Mouse (Mus musculus) erythroblast, adult 5-6 weeks (primary cell): ENCODE measurements around the gene Olfr575. TPM values are rescaled to one million over a fixed set of nuclear protein-coding genes. Genes with fewer than 3 reads are reported as not detected.
A peak's percentile ranks its signal among the peaks of the same experiment; 100 is the strongest.

Source experiments
- ATAC-seq: replicated peaks from 2 replicates; pipeline ENCODE4 v1.8.0; 2016; ENCODE audit warnings: moderate number of reproducible peaks, mild to moderate bottlenecking, moderate TSS enrichment, inconsistent platforms; ENCODE audit not compliant: poor library complexity, low FRiP score, severe bottlenecking
- total RNA-seq, 2 experiments: library from RNA; stranded (forward) in 1 of 2; stranded (reverse) in 1 of 2; fragments of 150-400 nt in 1 of 2; fragments of 200-764, 138-1000 nt in 1 of 2; gene quantifications; 2 replicates each; pipeline versions ENCODE4 v1.2.3 to v1.2.4; 2015 to 2017; ENCODE audit warnings: low replicate concordance in 2 of 2

The Olfr575 gene
- total RNA-seq (2015; ENCODE audit: low replicate concordance), result not detected in 2 replicates
- not detected in 2 replicates for total RNA-seq (2017; ENCODE audit: low replicate concordance)

GRCm38 (mm10) chr7:102958593-102958992 is at the start of gene Olfr575:
Olfr575 (minus strand) TSS chr7:102958775.
- peak; percentile 69; the same call in 1 of the 2 replicates for ATAC-seq

DNA sequence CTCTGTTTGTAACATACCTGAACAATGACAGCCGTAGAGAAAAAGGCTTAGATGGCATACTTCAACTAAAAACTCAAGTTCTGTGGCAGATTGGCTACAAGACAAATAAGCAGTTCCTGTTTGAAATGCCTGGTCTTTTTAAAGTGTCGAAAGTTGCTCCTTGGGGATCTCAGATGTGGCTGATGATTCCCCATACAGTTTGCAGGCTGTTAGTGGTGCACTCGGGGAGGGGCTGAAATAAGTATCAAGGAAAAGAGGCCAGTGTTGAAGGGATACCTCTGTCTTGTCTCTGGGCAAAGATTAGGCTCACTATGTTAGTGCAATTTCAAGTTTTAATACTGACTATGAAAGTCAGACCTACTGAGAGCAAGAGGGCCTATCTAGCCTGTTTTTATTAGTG is 30.6 kb upstream of the Olfr575 start, which contains the start of gene Olfr578:
TSS of gene Olfr578 (minus strand) at position 101 of the 400 bp plus-strand sequence.
- no peak for ATAC-seq

DNA sequence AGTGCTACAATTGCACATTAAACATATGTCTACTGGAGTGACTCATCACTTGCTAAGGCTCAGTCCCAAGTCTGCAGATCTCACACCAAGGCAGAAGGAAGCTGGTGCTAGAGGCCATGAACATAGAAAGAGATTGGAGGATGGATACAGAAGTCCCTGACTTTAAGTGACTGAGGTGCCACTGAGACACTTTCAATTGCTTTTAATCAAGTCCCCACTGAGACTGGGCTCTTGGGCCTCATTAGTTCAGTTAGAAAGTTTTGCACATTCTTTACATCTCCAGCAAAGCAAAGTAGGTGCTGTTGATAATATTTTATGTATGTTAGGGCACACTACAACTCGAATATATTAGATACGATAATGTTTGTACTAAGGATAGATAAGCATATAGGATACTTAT is 17.3 kb upstream of the Olfr575 start, which contains the start of gene Olfr577:
TSS of gene Olfr577 (minus strand) at position 101 of the 400 bp plus-strand sequence.
- no peak for ATAC-seq

- ATAC-seq, result no peak
Observed at GRCm38 (mm10) chr7:102974399-102974798, 15.8 kb upstream of the Olfr575 start.

DNA sequence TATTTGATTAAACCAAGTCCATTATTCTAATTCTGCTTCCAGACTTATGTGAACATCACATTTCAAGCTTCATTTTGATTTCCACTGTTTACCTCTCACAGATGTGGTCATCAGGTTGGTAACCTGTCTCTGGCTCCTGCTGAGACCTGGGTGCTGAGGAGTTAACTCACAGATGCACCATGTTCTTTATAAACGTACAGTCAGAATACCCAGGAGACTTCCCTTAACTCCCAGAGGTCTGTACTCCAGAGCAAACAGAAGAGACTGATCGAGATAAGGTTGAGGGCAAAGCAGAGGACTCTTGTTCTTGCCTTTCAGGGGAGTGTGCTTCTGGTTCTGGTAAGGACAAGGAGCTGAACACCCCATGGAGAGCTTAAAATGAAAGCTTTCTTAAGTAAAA is 3.8 kb upstream of the Olfr575 start, which contains the start of gene Olfr576:
TSS of gene Olfr576 (plus strand) at position 301 of the 400 bp plus-strand sequence.
- ATAC-seq, result no peak

DNA sequence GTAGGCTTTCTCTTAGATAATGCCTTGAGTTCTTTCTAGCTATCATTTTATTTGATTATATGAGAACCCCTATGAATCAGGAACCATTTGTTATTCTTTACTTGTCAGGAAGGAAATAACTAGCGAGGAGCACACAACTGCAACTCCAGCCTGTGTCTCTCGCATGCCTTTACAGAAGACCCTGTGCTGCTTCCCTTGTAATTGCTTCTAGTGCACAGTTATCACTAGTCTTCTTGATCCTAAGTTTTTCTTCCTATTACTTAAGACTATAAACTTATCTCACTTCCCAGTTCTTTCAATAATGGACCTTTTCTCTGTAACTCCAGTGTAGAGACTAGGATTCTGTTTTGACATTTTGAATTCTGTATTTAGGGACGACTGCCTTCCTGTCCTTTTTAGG is 438 bp downstream of the Olfr575 start:
- ATAC-seq, result no peak

DNA sequence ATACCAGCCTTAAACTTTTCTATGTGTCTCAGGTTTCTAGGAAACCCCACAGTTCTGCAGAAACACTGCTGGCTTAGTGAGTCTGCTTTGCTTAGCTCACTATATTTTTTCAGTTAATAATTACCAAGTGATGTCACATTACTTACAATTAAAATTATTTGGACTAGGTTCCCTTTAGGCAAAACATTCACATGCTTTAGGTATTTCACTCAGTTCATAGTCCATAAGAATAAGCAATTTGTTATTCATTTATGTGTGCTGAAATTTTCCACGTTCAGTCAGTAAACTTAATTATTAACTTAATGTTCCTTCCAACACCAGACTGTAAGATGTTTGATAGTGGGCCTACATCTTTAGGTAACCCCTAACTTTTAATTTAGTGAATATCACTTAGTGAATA is 7.8 kb downstream of the Olfr575 start:
- no peak for ATAC-seq

DNA sequence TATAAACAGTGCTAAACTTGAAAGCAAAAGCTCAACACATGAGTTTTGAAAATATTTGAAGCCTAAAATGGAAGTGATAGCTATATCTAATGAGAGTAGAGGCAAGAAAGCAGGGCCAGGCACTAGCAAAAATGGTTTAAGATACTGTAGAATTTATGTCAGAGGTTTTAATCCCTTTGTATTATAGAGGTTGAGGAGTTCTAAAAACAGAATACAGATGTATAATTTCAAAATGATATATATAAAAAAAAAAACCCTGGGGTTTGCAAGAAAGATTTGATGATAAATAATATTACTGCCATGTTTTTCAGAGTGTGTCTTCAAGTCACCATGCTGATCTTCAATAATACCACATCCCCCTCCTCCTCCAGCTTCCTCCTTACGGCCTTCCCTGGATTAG is 10.4 kb downstream of the Olfr575 start, which contains the start of gene Olfr574:
TSS of gene Olfr574 (plus strand) at position 301 of the 400 bp plus-strand sequence.
- no peak for ATAC-seq

GRCm38 (mm10) chr7:102943417-102943816 is 15.2 kb downstream of the Olfr575 start:
- no peak for ATAC-seq

- no peak for ATAC-seq
Observed at GRCm38 (mm10) chr7:102942475-102942874, 16.1 kb downstream of the Olfr575 start, which contains the start of gene Olfr573-ps1. Olfr573-ps1 (minus strand) TSS chr7:102942575.

GRCm38 (mm10) chr7:102927105-102927504 is 31.5 kb downstream of the Olfr575 start:
- ATAC-seq, result no peak

DNA sequence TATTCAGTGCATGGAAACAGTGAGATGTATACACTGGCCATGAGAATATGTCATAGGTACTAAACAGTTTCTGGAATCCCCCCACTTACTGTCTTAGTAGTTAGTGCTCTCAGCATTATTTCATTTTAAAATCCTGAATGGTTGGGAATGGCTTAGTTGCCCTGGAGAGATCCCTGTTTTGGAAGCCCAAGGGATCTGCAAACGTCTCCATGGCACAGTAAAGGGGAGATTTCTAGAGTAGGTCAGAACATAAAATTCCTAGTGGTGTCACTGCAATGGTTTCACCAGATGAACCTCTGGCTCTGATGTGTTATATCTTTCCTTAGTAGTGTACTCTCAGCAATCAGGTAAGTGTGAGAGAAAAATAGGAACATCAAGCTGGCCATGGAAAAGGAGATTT is 34.5 kb downstream of the Olfr575 start, which contains the start of gene Olfr572:
TSS of gene Olfr572 (plus strand) at position 301 of the 400 bp plus-strand sequence.
- no peak for ATAC-seq

GRCm38 (mm10) chr7:102919632-102920031 is 38.9 kb downstream of the Olfr575 start:
- ATAC-seq, result no peak

DNA sequence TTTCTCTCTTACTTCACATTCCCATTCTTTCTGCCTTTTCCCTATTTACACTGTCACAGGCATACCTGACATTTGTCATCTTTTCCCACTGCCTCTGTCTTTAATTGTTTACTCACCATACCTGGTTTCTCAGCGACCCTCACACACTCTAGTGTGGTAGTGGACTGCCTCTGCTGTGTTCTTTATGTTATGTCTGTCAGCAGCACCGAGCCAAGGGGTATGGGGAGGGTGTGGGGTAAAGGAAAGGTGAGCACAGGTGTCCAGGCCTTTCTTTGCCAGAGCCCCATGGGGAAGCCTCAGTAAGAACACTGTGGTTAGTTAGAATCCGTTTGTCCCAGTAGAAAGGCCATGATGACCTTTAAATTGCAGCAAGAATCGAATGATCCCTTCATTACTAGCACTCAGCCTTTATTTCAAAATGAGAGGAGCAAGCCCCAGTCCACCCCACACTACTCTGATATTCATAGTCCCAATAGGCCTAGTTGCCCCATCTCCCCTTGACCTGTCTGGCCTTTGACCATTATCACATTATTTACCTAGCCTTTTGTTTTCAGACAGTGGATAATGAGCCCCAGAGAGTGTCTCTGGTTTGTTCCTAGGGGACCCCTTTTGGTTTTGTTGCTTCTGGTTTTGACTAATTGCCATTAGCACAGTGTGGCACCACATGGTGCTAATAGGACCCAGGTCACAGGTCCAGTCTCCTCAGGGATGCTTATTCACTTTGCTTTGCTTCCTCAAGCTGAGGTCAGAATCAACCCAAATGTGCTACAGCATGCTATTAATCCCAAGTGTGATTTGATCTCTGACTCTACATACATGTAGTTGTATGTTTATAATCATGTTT is 41.3 kb downstream of the Olfr575 start, which contains the start of gene Olfr571:
TSS of gene Olfr571 (minus strand) at position 505 of the 844 bp plus-strand sequence.
- no peak for ATAC-seq

DNA sequence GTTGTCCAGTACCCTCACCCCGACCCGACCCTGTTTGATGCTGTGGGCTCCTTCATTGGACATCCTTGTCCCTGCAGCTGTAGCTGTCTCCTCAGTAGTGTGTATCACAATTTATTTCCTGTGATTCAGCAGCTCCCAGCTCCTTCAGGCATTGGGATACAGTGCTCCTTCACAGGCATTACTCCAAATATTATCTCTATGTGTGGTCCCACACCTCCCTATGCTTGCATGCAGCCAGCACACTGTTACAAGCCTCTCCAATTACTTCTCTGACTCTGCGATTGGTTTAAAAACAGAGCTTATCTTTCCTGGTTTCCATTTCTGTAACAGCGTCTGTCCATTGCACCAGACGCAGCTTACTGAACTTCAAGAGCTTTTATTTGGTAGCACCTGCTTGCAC is 42.2 kb downstream of the Olfr575 start:
- no peak for ATAC-seq

- ATAC-seq, result no peak
Observed at GRCm38 (mm10) chr7:102915261-102915660, 43.3 kb downstream of the Olfr575 start.

Other genes starting within 250 kb of the Olfr575 start
- gene Olfr33, start 239.7 kb downstream of the Olfr575 start, total RNA-seq (2015; ENCODE audit: low replicate concordance), result not detected in 2 replicates
- gene Olfr33, start 239.7 kb downstream of the Olfr575 start, total RNA-seq (2017; ENCODE audit: low replicate concordance), result not detected in 2 replicates
- gene Olfr559, start 231.3 kb downstream of the Olfr575 start, total RNA-seq (2015; ENCODE audit: low replicate concordance), result not detected in 2 replicates
- gene Olfr559, start 231.3 kb downstream of the Olfr575 start, total RNA-seq (2017; ENCODE audit: low replicate concordance), result not detected in 2 replicates
- gene Olfr560, start 199.4 kb downstream of the Olfr575 start, total RNA-seq (2015; ENCODE audit: low replicate concordance), result not detected in 2 replicates
- gene Olfr560, start 199.4 kb downstream of the Olfr575 start, total RNA-seq (2017; ENCODE audit: low replicate concordance), result not detected in 2 replicates
- not detected in 2 replicates for gene Olfr78, start 199.3 kb downstream of the Olfr575 start, total RNA-seq (2015; ENCODE audit: low replicate concordance)
- gene Olfr78, start 199.3 kb downstream of the Olfr575 start, total RNA-seq (2017; ENCODE audit: low replicate concordance), result not detected in 2 replicates
- gene Olfr561, start 187.6 kb downstream of the Olfr575 start, total RNA-seq (2015; ENCODE audit: low replicate concordance), result not detected in 2 replicates
- not detected in 2 replicates for gene Olfr561, start 187.6 kb downstream of the Olfr575 start, total RNA-seq (2017; ENCODE audit: low replicate concordance)
- not detected in 2 replicates for gene Olfr564, start 155.3 kb downstream of the Olfr575 start, total RNA-seq (2015; ENCODE audit: low replicate concordance)
- not detected in 2 replicates for gene Olfr564, start 155.3 kb downstream of the Olfr575 start, total RNA-seq (2017; ENCODE audit: low replicate concordance)
- gene Olfr566, start 100.0 kb downstream of the Olfr575 start, total RNA-seq (2015; ENCODE audit: low replicate concordance), result not detected in 2 replicates
- 0.77 TPM in 1 of 2 replicates, not detected in the other for gene Olfr566, start 100.0 kb downstream of the Olfr575 start, total RNA-seq (2017; ENCODE audit: low replicate concordance)
- gene Olfr568, start 81.7 kb downstream of the Olfr575 start, total RNA-seq (2015; ENCODE audit: low replicate concordance), result not detected in 2 replicates
- not detected in 2 replicates for gene Olfr568, start 81.7 kb downstream of the Olfr575 start, total RNA-seq (2017; ENCODE audit: low replicate concordance)
- gene Olfr569, start 67.9 kb downstream of the Olfr575 start, total RNA-seq (2015; ENCODE audit: low replicate concordance), result not detected in 2 replicates
- gene Olfr569, start 67.9 kb downstream of the Olfr575 start, total RNA-seq (2017; ENCODE audit: low replicate concordance), result not detected in 2 replicates
- not detected in 2 replicates for gene Olfr570, start 64.2 kb downstream of the Olfr575 start, total RNA-seq (2015; ENCODE audit: low replicate concordance)
- not detected in 2 replicates for gene Olfr570, start 64.2 kb downstream of the Olfr575 start, total RNA-seq (2017; ENCODE audit: low replicate concordance)
- gene Olfr571, start 41.2 kb downstream of the Olfr575 start, total RNA-seq (2015; ENCODE audit: low replicate concordance), result not detected in 2 replicates
- not detected in 2 replicates for gene Olfr571, start 41.2 kb downstream of the Olfr575 start, total RNA-seq (2017; ENCODE audit: low replicate concordance)
- not detected in 2 replicates for gene Olfr572, start 34.4 kb downstream of the Olfr575 start, total RNA-seq (2015; ENCODE audit: low replicate concordance)
- not detected in 2 replicates for gene Olfr572, start 34.4 kb downstream of the Olfr575 start, total RNA-seq (2017; ENCODE audit: low replicate concordance)
- gene Olfr573-ps1, start 16.2 kb downstream of the Olfr575 start, total RNA-seq (2015; ENCODE audit: low replicate concordance), result not detected in 2 replicates
- gene Olfr573-ps1, start 16.2 kb downstream of the Olfr575 start, total RNA-seq (2017; ENCODE audit: low replicate concordance), result not detected in 2 replicates
- gene Olfr574, start 10.3 kb downstream of the Olfr575 start, total RNA-seq (2015; ENCODE audit: low replicate concordance), result not detected in 2 replicates
- not detected in 2 replicates for gene Olfr574, start 10.3 kb downstream of the Olfr575 start, total RNA-seq (2017; ENCODE audit: low replicate concordance)
- gene Olfr576, start 3.9 kb upstream of the Olfr575 start, total RNA-seq (2015; ENCODE audit: low replicate concordance), result not detected in 2 replicates
- 0.43 TPM in 1 of 2 replicates, not detected in the other for gene Olfr576, start 3.9 kb upstream of the Olfr575 start, total RNA-seq (2017; ENCODE audit: low replicate concordance)
- not detected in 2 replicates for gene Olfr577, start 17.2 kb upstream of the Olfr575 start, total RNA-seq (2015; ENCODE audit: low replicate concordance)
- gene Olfr577, start 17.2 kb upstream of the Olfr575 start, total RNA-seq (2017; ENCODE audit: low replicate concordance), result not detected in 2 replicates
- not detected in 2 replicates for gene Olfr578, start 30.5 kb upstream of the Olfr575 start, total RNA-seq (2015; ENCODE audit: low replicate concordance)
- gene Olfr578, start 30.5 kb upstream of the Olfr575 start, total RNA-seq (2017; ENCODE audit: low replicate concordance), result not detected in 2 replicates
- not detected in 2 replicates for gene Olfr582, start 79.2 kb upstream of the Olfr575 start, total RNA-seq (2015; ENCODE audit: low replicate concordance)
- gene Olfr582, start 79.2 kb upstream of the Olfr575 start, total RNA-seq (2017; ENCODE audit: low replicate concordance), result not detected in 2 replicates
- not detected in 2 replicates for gene Olfr583, start 92.5 kb upstream of the Olfr575 start, total RNA-seq (2015; ENCODE audit: low replicate concordance)
- not detected in 2 replicates for gene Olfr583, start 92.5 kb upstream of the Olfr575 start, total RNA-seq (2017; ENCODE audit: low replicate concordance)
- not detected in 2 replicates for gene Olfr584, start 123.1 kb upstream of the Olfr575 start, total RNA-seq (2015; ENCODE audit: low replicate concordance)
- gene Olfr584, start 123.1 kb upstream of the Olfr575 start, total RNA-seq (2017; ENCODE audit: low replicate concordance), result not detected in 2 replicates
- gene Olfr585, start 138.9 kb upstream of the Olfr575 start, total RNA-seq (2015; ENCODE audit: low replicate concordance), result not detected in 2 replicates
- gene Olfr585, start 138.9 kb upstream of the Olfr575 start, total RNA-seq (2017; ENCODE audit: low replicate concordance), result 2.2 TPM in 1 of 2 replicates, not detected in the other
- gene Olfr586, start 166.9 kb upstream of the Olfr575 start, total RNA-seq (2015; ENCODE audit: low replicate concordance), result not detected in 2 replicates
- 0.17 TPM in 1 of 2 replicates, not detected in the other for gene Olfr586, start 166.9 kb upstream of the Olfr575 start, total RNA-seq (2017; ENCODE audit: low replicate concordance)
- gene Olfr588-ps1, start 182.1 kb upstream of the Olfr575 start, total RNA-seq (2015; ENCODE audit: low replicate concordance), result not detected in 2 replicates
- not detected in 2 replicates for gene Olfr588-ps1, start 182.1 kb upstream of the Olfr575 start, total RNA-seq (2017; ENCODE audit: low replicate concordance)
- gene Olfr589, start 197.6 kb upstream of the Olfr575 start, total RNA-seq (2015; ENCODE audit: low replicate concordance), result not detected in 2 replicates
- not detected in 2 replicates for gene Olfr589, start 197.6 kb upstream of the Olfr575 start, total RNA-seq (2017; ENCODE audit: low replicate concordance)
- not detected in 2 replicates for gene Olfr591, start 219.6 kb upstream of the Olfr575 start, total RNA-seq (2015; ENCODE audit: low replicate concordance)
- not detected in 2 replicates for gene Olfr591, start 219.6 kb upstream of the Olfr575 start, total RNA-seq (2017; ENCODE audit: low replicate concordance)
- not detected in 2 replicates for gene Olfr592, start 226.0 kb upstream of the Olfr575 start, total RNA-seq (2015; ENCODE audit: low replicate concordance)
- 0.70 TPM in 1 of 2 replicates, not detected in the other for gene Olfr592, start 226.0 kb upstream of the Olfr575 start, total RNA-seq (2017; ENCODE audit: low replicate concordance)